Mouse (Mus musculus): ENCODE measurements around the gene Pum3. TPM values are rescaled to one million over a fixed set of nuclear protein-coding genes. Genes with fewer than 3 reads are reported as not detected.

Pum3 gene
- polyA plus RNA-seq, 1 experiment from 2014 or later = 85.7 TPM

- H3K9ac ChIP-seq = no peak overlapping the region
- no peak overlapping the region for H3K4me2 ChIP-seq
- no peaks in the 10 kb centered on the region for H3K27me3 ChIP-seq
- H3K27ac ChIP-seq = no peak overlapping the region
- H3K4me1 ChIP-seq = no peaks in the 10 kb centered on the region
- ATAC-seq (ENCODE audit: low FRiP score) = no peak
- H3K9me3 ChIP-seq = no peaks in the 10 kb centered on the region
- H3K36me3 ChIP-seq (replicated peaks) = peaks cover 69% of the 10 kb centered on the region
- no peak overlapping the region for H3K4me3 ChIP-seq (replicated peaks)
- 65% methylated on average over 11 of the region's 11 CpGs for WGBS
These were observed 13.1 kb downstream of the Pum3 start for GRCm38 (mm10) chr19:27416569-27416968.

- Histone ChIP-seq H3K36me3 (replicated peaks) (peaks cover 45% of the 10 kb centered on the region), H3K9ac (no peak overlapping the region), H3K4me3 (replicated peaks) (no peak overlapping the region), H3K4me1 (no peaks in the 10 kb centered on the region), H3K4me2 (no peak overlapping the region), H3K9me3 (no peaks in the 10 kb centered on the region), H3K27ac (no peak overlapping the region), H3K27me3 (no peaks in the 10 kb centered on the region)
- ATAC-seq (ENCODE audit: low FRiP score) = no peak
- WGBS = 91% methylated on average over 4 of the region's 4 CpGs
These were observed 18.3 kb downstream of the Pum3 start for GRCm38 (mm10) chr19:27411340-27411739.

- Histone ChIP-seq H3K36me3 (replicated peaks) (peaks cover 39% of the 10 kb centered on the region), H3K4me1 (no peaks in the 10 kb centered on the region), H3K27ac (no peak overlapping the region), H3K4me3 (replicated peaks) (no peak overlapping the region), H3K27me3 (no peaks in the 10 kb centered on the region), H3K9ac (no peak overlapping the region), H3K9me3 (no peaks in the 10 kb centered on the region), H3K4me2 (no peak overlapping the region)
- 92% methylated on average over 4 of the region's 4 CpGs for WGBS
- no peak for ATAC-seq (ENCODE audit: low FRiP score)
These were observed 18.9 kb downstream of the Pum3 start for GRCm38 (mm10) chr19:27410751-27411150.

GRCm38 (mm10) chr19:27409782-27410181 lies 19.8 kb downstream of the Pum3 start:
- H3K36me3 ChIP-seq (replicated peaks) = peaks cover 38% of the 10 kb centered on the region
- ATAC-seq (ENCODE audit: low FRiP score) = no peak
- no peak overlapping the region for H3K27ac ChIP-seq

GRCm38 (mm10) chr19:27409196-27409595 lies 20.4 kb downstream of the Pum3 start:
- peaks cover 38% of the 10 kb centered on the region for H3K36me3 ChIP-seq (replicated peaks)
- no peaks in the 10 kb centered on the region for H3K4me1 ChIP-seq
- 91% methylated on average over 4 of the region's 4 CpGs for WGBS
- no peak overlapping the region for H3K9ac ChIP-seq
- no peak overlapping the region for H3K27ac ChIP-seq
- H3K4me2 ChIP-seq = no peak overlapping the region
- H3K27me3 ChIP-seq = no peaks in the 10 kb centered on the region
- no peak for ATAC-seq (ENCODE audit: low FRiP score)
- no peaks in the 10 kb centered on the region for H3K9me3 ChIP-seq
- no peak overlapping the region for H3K4me3 ChIP-seq (replicated peaks)

More at GRCm38 (mm10) chr19:27409782-27410181, 19.8 kb downstream of the Pum3 start:
- Histone ChIP-seq H3K27me3 (no peaks in the 10 kb centered on the region), H3K9ac (no peak overlapping the region), H3K4me3 (replicated peaks) (no peak overlapping the region), H3K4me2 (no peak overlapping the region), H3K4me1 (no peaks in the 10 kb centered on the region), H3K9me3 (no peaks in the 10 kb centered on the region)

- Histone ChIP-seq H3K27ac (no peak overlapping the region), H3K4me1 (no peaks in the 10 kb centered on the region), H3K9ac (no peak overlapping the region), H3K27me3 (no peaks in the 10 kb centered on the region), H3K4me2 (no peak overlapping the region), H3K4me3 (replicated peaks) (no peak overlapping the region), H3K9me3 (no peaks in the 10 kb centered on the region), H3K36me3 (replicated peaks) (peaks cover 72% of the 10 kb centered on the region)
- no peak for ATAC-seq (ENCODE audit: low FRiP score)
- WGBS = 89% methylated on average over 9 of the region's 9 CpGs
These were observed 31.8 kb downstream of the Pum3 start for GRCm38 (mm10) chr19:27397797-27398196.

GRCm38 (mm10) chr19:27397223-27397622 lies 32.4 kb downstream of the Pum3 start:
- Histone ChIP-seq H3K4me2 (no peak overlapping the region), H3K9me3 (no peaks in the 10 kb centered on the region), H3K27me3 (no peaks in the 10 kb centered on the region), H3K4me1 (no peaks in the 10 kb centered on the region), H3K27ac (no peak overlapping the region), H3K4me3 (replicated peaks) (no peak overlapping the region), H3K36me3 (replicated peaks) (peaks cover 73% of the 10 kb centered on the region), H3K9ac (no peak overlapping the region)
- WGBS = 88% methylated on average over 5 of the region's 5 CpGs
- no peak for ATAC-seq (ENCODE audit: low FRiP score)

GRCm38 (mm10) chr19:27396719-27397118 lies 32.9 kb downstream of the Pum3 start:
- WGBS = 94% methylated on average over 2 of the region's 2 CpGs
- Histone ChIP-seq H3K4me2 (no peak overlapping the region), H3K4me3 (replicated peaks) (no peak overlapping the region), H3K27me3 (no peaks in the 10 kb centered on the region), H3K9me3 (no peaks in the 10 kb centered on the region), H3K4me1 (no peaks in the 10 kb centered on the region), H3K36me3 (replicated peaks) (peaks cover 72% of the 10 kb centered on the region), H3K27ac (no peak overlapping the region), H3K9ac (no peak overlapping the region)
- no peak for ATAC-seq (ENCODE audit: low FRiP score)

- no peaks in the 10 kb centered on the region for H3K4me1 ChIP-seq
- peaks cover 74% of the 10 kb centered on the region for H3K36me3 ChIP-seq (replicated peaks)
- no peak overlapping the region for H3K4me2 ChIP-seq
- H3K27ac ChIP-seq = no peak overlapping the region
- no peak overlapping the region for H3K9ac ChIP-seq
- ATAC-seq (ENCODE audit: low FRiP score) = no peak
- H3K27me3 ChIP-seq = no peaks in the 10 kb centered on the region
- no peaks in the 10 kb centered on the region for H3K9me3 ChIP-seq
- 94% methylated on average over 5 of the region's 5 CpGs for WGBS
- H3K4me3 ChIP-seq (replicated peaks) = no peak overlapping the region
These were observed 33.7 kb downstream of the Pum3 start for GRCm38 (mm10) chr19:27395936-27396335.

- Histone ChIP-seq H3K9ac (no peak overlapping the region), H3K36me3 (replicated peaks) (peaks cover 78% of the 10 kb centered on the region), H3K4me1 (no peaks in the 10 kb centered on the region), H3K4me3 (replicated peaks) (no peak overlapping the region), H3K9me3 (no peaks in the 10 kb centered on the region), H3K27me3 (no peaks in the 10 kb centered on the region), H3K4me2 (no peak overlapping the region), H3K27ac (no peak overlapping the region)
- 91% methylated on average over 8 of the region's 8 CpGs for WGBS
- ATAC-seq (ENCODE audit: low FRiP score) = no peak
These were observed 34.1 kb downstream of the Pum3 start for GRCm38 (mm10) chr19:27395481-27395880.

GRCm38 (mm10) chr19:27394341-27394990 lies 35.2 kb downstream of the Pum3 start:
- Histone ChIP-seq H3K9ac (no peak overlapping the region), H3K4me3 (replicated peaks) (no peak overlapping the region), H3K9me3 (no peaks in the 10 kb centered on the region), H3K36me3 (replicated peaks) (peaks cover 82% of the 10 kb centered on the region), H3K4me1 (no peaks in the 10 kb centered on the region), H3K4me2 (no peak overlapping the region), H3K27me3 (no peaks in the 10 kb centered on the region), H3K27ac (no peak overlapping the region)
- no peak for ATAC-seq (ENCODE audit: low FRiP score)
- 94% methylated on average over 7 of the region's 7 CpGs for WGBS

- no peak for ATAC-seq (ENCODE audit: low FRiP score)
- 75% methylated on average over 2 of the region's 2 CpGs for WGBS
These were observed 37.2 kb downstream of the Pum3 start for GRCm38 (mm10) chr19:27392431-27392830.

GRCm38 (mm10) chr19:27391344-27391743 lies 38.3 kb downstream of the Pum3 start:
- no peak overlapping the region for H3K4me3 ChIP-seq (replicated peaks)
- 92% methylated on average over 2 of the region's 2 CpGs for WGBS
- H3K27me3 ChIP-seq = no peaks in the 10 kb centered on the region
- no peaks in the 10 kb centered on the region for H3K4me1 ChIP-seq
- no peak for ATAC-seq (ENCODE audit: low FRiP score)
- H3K9ac ChIP-seq = no peak overlapping the region
- H3K4me2 ChIP-seq = no peak overlapping the region
- no peaks in the 10 kb centered on the region for H3K9me3 ChIP-seq
- H3K36me3 ChIP-seq (replicated peaks) = peaks cover 81% of the 10 kb centered on the region
- no peak overlapping the region for H3K27ac ChIP-seq

More at GRCm38 (mm10) chr19:27392431-27392830, 37.2 kb downstream of the Pum3 start:
- H3K4me2 ChIP-seq = no peak overlapping the region
- peaks cover 80% of the 10 kb centered on the region for H3K36me3 ChIP-seq (replicated peaks)
- H3K9me3 ChIP-seq = no peaks in the 10 kb centered on the region
- no peaks in the 10 kb centered on the region for H3K27me3 ChIP-seq
- no peak overlapping the region for H3K4me3 ChIP-seq (replicated peaks)
- no peak overlapping the region for H3K9ac ChIP-seq
- no peaks in the 10 kb centered on the region for H3K4me1 ChIP-seq
- no peak overlapping the region for H3K27ac ChIP-seq
